Mouse (Mus musculus) layer of hippocampus, adult 9-11 months (tissue): ENCODE results near the gene Gtf3c2.

Source experiments
- DNase-seq: peaks from one replicate; pipeline ENCODE4 v3.0.0; 2022

Gene Gtf3c2

GRCm38 (mm10) chr5:31197072-31197471, 17.1 kb upstream of the Gtf3c2 start:
- DNase-seq, result no peak

GRCm38 (mm10) chr5:31196207-31196606, 16.3 kb upstream of the Gtf3c2 start:
- no peak for DNase-seq

GRCm38 (mm10) chr5:31195671-31196070, 15.7 kb upstream of the Gtf3c2 start:
- peak; percentile 55 for DNase-seq

- DNase-seq, result no peak
Measured at GRCm38 (mm10) chr5:31194486-31195485, 14.8 kb upstream of the Gtf3c2 start.

GRCm38 (mm10) chr5:31193631-31194281, 13.8 kb upstream of the Gtf3c2 start:
- no peak for DNase-seq

- DNase-seq, result peak; percentile 99
Measured at GRCm38 (mm10) chr5:31192939-31193630, 13.1 kb upstream of the Gtf3c2 start, which contains the start of the genes Snx17 and Eif2b4. Gene Snx17 (plus strand): TSS chr5:31193227. Gene Eif2b4 (minus strand): TSS chr5:31193430.

- DNase-seq, result no peak
Measured at GRCm38 (mm10) chr5:31192045-31192938, 12.3 kb upstream of the Gtf3c2 start.

- DNase-seq, result no peak
Measured at GRCm38 (mm10) chr5:31190201-31190600, 10.3 kb upstream of the Gtf3c2 start.

GRCm38 (mm10) chr5:31188223-31188840, 8.4 kb upstream of the Gtf3c2 start:
- no peak for DNase-seq

GRCm38 (mm10) chr5:31183678-31184077, 3.7 kb upstream of the Gtf3c2 start:
- DNase-seq, result no peak

- DNase-seq, result no peak
Measured at GRCm38 (mm10) chr5:31181183-31181770, 1.3 kb upstream of the Gtf3c2 start.

- DNase-seq, result no peak
Measured at GRCm38 (mm10) chr5:31179301-31179765, 611 bp downstream of the Gtf3c2 start.

- no peak for DNase-seq
Measured at GRCm38 (mm10) chr5:31168630-31169029, 11.3 kb downstream of the Gtf3c2 start.

GRCm38 (mm10) chr5:31164878-31165277, 15.1 kb downstream of the Gtf3c2 start:
- DNase-seq, result no peak

- DNase-seq, result no peak
Measured at GRCm38 (mm10) chr5:31162462-31162861, 17.5 kb downstream of the Gtf3c2 start.

GRCm38 (mm10) chr5:31154152-31154553, 25.8 kb downstream of the Gtf3c2 start, which contains the start of gene Mpv17:
Gene Mpv17 (minus strand): TSS chr5:31154251.
- DNase-seq, result peak; percentile 87

- DNase-seq, result no peak
Measured at GRCm38 (mm10) chr5:31153516-31154151, 26.3 kb downstream of the Gtf3c2 start.

GRCm38 (mm10) chr5:31151746-31152145, 28.2 kb downstream of the Gtf3c2 start:
- no peak for DNase-seq

GRCm38 (mm10) chr5:31149781-31150180, 30.2 kb downstream of the Gtf3c2 start:
- no peak for DNase-seq

GRCm38 (mm10) chr5:31138968-31139425, 40.9 kb downstream of the Gtf3c2 start:
- no peak for DNase-seq
